Mouse (Mus musculus) ES-E14 (cell line): ENCODE results near the gene Gpam.

Source experiments
- ZC3H11A ChIP-seq: IDR thresholded peaks from 2 replicates; pipeline ENCODE4 v1.6.1; 2012; ENCODE audit warnings: low read depth, mild to moderate bottlenecking, inconsistent platforms, low read length, borderline replicate concordance
- ZNF384 ChIP-seq: IDR thresholded peaks from 2 replicates; pipeline ENCODE4 v1.6.1; 2012; ENCODE audit warnings: low read depth, low read length, inconsistent platforms

- TF ChIP-seq ZNF384: no peak
- TF ChIP-seq ZC3H11A: no peak
Observed at GRCm38 (mm10) chr19:55144691-55145090, 17.7 kb upstream of the Gpam start.
